Mouse (Mus musculus): ENCODE results near the gene A030014E15Rik. TPM values are rescaled to one million over a fixed set of nuclear protein-coding genes. Genes with fewer than 3 reads are reported as not detected.
"Not testable (repeated sequence)": the region's sequence is repeated elsewhere in the genome, so short reads cannot be mapped to it uniquely, and the experiment has no call there.

The A030014E15Rik gene
- total RNA-seq (2014; fragmentation: Nextera tagmentation) (not detected in 2 replicates), total RNA-seq (2017) (not detected in 2 replicates)

- ATAC-seq (replicated peaks; ENCODE audit: poor library complexity, severe bottlenecking), result 0 out of 2 replicates have a peak, but pooled peaks have one; percentile 27
These were observed at the start of gene A030014E15Rik for GRCm38 (mm10) chr1:82924650-82925049. A030014E15Rik (plus strand) TSS chr1:82924917.

GRCm38 (mm10) chr1:82879172-82879571 is 45.5 kb upstream of the A030014E15Rik start:
- ATAC-seq (replicated peaks; ENCODE audit: poor library complexity, severe bottlenecking), result no peak

GRCm38 (mm10) chr1:82880196-82880595 is 44.5 kb upstream of the A030014E15Rik start:
- no peak for ATAC-seq (replicated peaks; ENCODE audit: poor library complexity, severe bottlenecking)

DNA sequence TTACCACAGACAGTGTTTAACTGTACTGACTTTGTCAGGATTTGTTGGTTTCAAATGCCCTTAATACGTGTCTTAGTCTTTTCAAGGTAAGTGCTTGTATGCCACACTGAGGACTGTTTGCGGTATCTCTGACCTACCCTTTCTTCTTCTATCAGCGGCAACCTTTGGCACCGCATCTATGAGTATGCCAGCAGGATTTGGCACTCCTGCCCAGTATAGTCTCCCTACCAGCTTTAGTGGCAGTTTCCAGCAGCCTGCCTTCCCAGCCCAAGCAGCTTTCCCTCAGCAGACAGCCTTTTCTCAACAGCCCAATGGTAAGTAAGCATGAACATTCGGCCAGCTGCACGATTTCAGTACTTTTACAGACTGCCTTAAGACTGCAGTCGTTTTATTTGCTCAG is 31.4 kb upstream of the A030014E15Rik start:
- ATAC-seq (replicated peaks; ENCODE audit: poor library complexity, severe bottlenecking), result no peak

DNA sequence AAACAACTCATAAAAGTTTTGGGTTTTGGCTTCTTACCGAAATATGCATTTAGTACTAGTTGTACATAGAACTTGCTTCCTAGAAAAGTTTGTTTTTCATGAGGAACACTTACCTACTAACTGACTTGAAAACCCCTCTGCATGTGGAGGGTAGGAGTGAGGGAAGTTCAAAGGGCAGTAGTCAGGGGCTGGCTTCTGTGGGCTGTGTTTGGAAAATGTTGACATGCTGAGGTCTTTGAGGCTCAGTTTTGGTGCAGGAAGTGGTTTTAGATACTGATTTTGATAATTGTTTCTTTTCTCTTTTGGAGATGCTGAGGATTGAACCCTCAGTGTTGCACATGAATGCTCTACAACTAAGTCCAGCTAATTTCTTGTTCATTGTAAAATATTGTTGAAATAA is 24.1 kb upstream of the A030014E15Rik start:
- ATAC-seq (replicated peaks; ENCODE audit: poor library complexity, severe bottlenecking), result no peak

DNA sequence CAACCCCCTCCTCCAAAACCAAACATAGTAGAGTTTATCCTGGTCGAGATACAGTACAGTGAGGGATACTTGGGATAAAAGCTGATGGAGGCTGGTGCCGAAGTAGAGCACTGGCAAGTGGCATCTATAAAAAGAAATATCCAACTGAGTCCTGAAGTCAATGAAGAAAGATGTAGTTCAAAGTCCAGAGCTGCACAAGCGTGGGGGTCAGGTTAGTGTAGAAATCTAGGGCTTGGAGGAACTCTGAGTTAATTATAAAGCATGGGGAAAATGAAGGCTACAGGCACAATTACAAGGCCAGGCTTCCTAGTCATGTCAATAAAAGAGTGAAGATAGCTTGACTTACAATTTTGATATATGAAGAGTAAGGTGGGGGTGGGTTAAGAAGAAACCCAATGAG is 23.5 kb upstream of the A030014E15Rik start:
- no peak for ATAC-seq (replicated peaks; ENCODE audit: poor library complexity, severe bottlenecking)

- ATAC-seq (replicated peaks; ENCODE audit: poor library complexity, severe bottlenecking), result no peak
These were observed 18.8 kb upstream of the A030014E15Rik start for GRCm38 (mm10) chr1:82905886-82906285.

GRCm38 (mm10) chr1:82913025-82913424 is 11.7 kb upstream of the A030014E15Rik start, which contains the start of gene A030005L19Rik:
A030005L19Rik (plus strand) TSS chr1:82913325.
- ATAC-seq (replicated peaks; ENCODE audit: poor library complexity, severe bottlenecking), result no peak

DNA sequence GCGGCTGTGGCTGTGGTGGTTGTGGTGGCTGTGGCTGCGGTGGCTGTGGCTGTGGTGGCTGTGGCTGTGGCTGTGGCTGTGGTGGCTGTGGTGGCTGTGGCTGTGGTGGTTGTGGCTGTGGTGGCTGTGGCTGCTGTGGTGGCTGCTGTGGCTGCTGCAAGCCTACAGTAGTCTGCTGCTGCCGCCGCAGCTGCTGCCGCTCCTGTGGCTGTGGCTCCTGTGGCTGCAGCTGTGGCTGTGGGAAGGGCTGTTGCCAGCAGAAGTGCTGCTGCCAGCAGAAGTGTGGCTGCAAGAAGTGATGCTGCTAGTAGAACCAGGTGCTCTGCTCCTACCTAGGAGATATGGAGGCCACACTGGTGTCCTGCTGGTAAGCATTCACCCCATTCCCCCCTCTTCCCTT is 11.3 kb upstream of the A030014E15Rik start:
- peak; percentile 22; the same call in 1 of the 2 replicates for ATAC-seq (replicated peaks; ENCODE audit: poor library complexity, severe bottlenecking)

GRCm38 (mm10) chr1:82930558-82930957 is 5.8 kb downstream of the A030014E15Rik start:
- not testable (repeated sequence) for ATAC-seq (replicated peaks; ENCODE audit: poor library complexity, severe bottlenecking)

GRCm38 (mm10) chr1:82931326-82931725 is 6.6 kb downstream of the A030014E15Rik start, which contains the start of gene Gm6217:
Gm6217 (minus strand) TSS chr1:82931399.
- not testable (repeated sequence) for ATAC-seq (replicated peaks; ENCODE audit: poor library complexity, severe bottlenecking)

GRCm38 (mm10) chr1:82938666-82939065 is 13.9 kb downstream of the A030014E15Rik start:
- no peak for ATAC-seq (replicated peaks; ENCODE audit: poor library complexity, severe bottlenecking)

GRCm38 (mm10) chr1:82942505-82942904 is 17.8 kb downstream of the A030014E15Rik start:
- ATAC-seq (replicated peaks; ENCODE audit: poor library complexity, severe bottlenecking), result not testable (repeated sequence)

GRCm38 (mm10) chr1:82943295-82943694 is 18.6 kb downstream of the A030014E15Rik start, which contains the start of gene A030003K21Rik:
A030003K21Rik (minus strand) TSS chr1:82943388.
- not testable (repeated sequence) for ATAC-seq (replicated peaks; ENCODE audit: poor library complexity, severe bottlenecking)

DNA sequence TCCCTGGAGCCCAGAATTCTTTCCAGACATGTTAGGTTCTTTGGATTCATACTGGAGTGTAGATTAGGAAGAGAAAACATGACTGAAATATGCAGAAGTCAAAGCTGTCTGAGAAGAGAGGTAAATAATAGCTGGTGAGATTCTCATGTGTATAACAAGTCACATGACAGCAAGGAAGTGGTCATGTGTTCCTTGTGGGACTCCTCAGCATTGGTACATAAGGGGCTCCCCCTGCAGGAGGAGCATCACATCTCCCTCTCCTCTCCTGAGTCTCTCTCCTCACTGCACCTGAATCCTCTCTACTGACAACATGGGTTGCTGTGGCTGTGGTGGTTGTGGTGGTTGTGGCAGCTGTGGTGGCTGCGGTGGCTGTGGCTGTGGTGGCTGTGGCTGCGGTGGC is 21.3 kb downstream of the A030014E15Rik start:
- not testable (repeated sequence) for ATAC-seq (replicated peaks; ENCODE audit: poor library complexity, severe bottlenecking)

- no peak for ATAC-seq (replicated peaks; ENCODE audit: poor library complexity, severe bottlenecking)
These were observed 23.9 kb downstream of the A030014E15Rik start for GRCm38 (mm10) chr1:82948601-82949000.

- not testable (repeated sequence) for ATAC-seq (replicated peaks; ENCODE audit: poor library complexity, severe bottlenecking)
These were observed 31.2 kb downstream of the A030014E15Rik start, which contains the start of gene Gm7544 for GRCm38 (mm10) chr1:82955913-82956312. Gm7544 (minus strand) TSS chr1:82956013.

DNA sequence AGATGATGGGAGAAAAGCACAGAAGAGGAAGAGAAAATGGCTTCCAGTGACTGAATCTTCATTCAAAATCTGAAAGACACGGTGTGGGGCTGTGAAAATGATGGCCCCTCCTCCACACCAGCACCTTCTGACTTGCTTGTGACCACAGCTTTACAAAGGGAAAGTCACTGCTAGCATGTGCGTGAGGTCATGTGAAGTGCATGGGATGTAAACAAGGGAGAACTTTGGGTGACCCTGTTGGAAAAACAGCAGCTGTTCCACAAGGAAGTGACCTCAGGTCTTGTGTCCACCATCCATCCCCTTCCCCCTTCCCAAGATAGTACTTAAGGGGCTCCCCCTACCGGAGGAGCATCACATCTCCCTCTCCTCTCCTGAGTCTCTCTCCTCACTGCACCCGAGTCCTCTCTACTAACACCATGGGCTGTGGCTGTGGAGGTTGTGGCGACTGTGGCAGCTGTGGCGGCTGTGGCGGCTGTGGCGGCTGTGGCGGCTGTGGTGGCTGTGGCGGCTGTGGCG is 35.2 kb downstream of the A030014E15Rik start, which contains the start of gene Gm47955:
Gm47955 (plus strand) TSS at position 417 of the 516 bp plus-strand sequence.
- no peak for ATAC-seq (replicated peaks; ENCODE audit: poor library complexity, severe bottlenecking)

DNA sequence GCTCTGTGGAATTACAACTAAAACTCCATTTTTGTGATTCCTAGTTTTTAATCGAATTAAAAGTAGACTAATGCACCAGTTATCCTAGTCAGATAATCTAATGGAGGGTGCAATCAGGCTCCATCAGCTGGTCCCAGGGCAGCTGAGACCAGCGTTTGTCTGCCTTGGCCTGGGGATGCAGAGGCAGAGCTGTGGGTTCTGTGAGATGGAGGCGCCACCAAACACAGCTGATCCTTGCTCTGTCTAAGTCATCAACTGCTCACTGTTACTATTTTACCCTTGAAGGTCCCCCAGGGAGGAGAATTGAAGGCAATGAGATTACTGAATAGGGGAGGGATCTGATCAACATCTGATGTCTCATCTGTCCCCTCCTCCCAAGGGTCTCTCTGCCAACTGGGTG is 41.7 kb downstream of the A030014E15Rik start:
- no peak for ATAC-seq (replicated peaks; ENCODE audit: poor library complexity, severe bottlenecking)

GRCm38 (mm10) chr1:82972046-82972445 is 47.3 kb downstream of the A030014E15Rik start:
- no peak for ATAC-seq (replicated peaks; ENCODE audit: poor library complexity, severe bottlenecking)

- no peak for ATAC-seq (replicated peaks; ENCODE audit: poor library complexity, severe bottlenecking)
These were observed 48.5 kb downstream of the A030014E15Rik start for GRCm38 (mm10) chr1:82973244-82973643.

DNA sequence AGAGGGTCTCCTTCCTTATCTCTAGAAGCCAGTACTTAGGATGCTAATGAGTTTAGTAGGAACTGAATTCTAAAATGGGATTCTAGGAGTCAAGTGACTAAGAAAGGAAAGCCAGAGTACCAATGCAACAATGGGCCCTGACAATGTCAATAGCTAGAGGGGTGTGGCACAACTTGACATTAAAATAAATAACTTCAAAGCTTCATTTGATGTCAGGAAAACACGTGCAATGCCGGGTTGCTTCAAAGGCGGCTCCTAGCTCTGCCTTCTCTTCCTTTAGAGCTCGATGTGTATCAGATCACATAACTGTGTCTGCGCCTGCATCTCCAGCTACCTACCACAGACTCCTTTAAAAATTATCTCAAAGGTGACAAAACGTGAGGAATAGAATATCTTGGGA is 49.2 kb downstream of the A030014E15Rik start:
- no peak for ATAC-seq (replicated peaks; ENCODE audit: poor library complexity, severe bottlenecking)

All from granulocyte monocyte progenitor cell, adult 5-6 weeks (primary cell).